Mouse (Mus musculus) A20 (cell line): ENCODE results near the gene Thsd1.

Experiments used
- DNase-seq: peaks from one replicate; pipeline ENCODE4 v3.0.0-alpha.2; 2011; ENCODE audit warnings: low read depth, low spot score

The Thsd1 gene

GRCm38 (mm10) chr8:22227061-22227877 lies at the start of gene Thsd1:
TSS of gene Thsd1 (plus strand) at chr8:22227313.
- DNase-seq = peak; percentile 60

GRCm38 (mm10) chr8:22184884-22185283 lies 42.2 kb upstream of the Thsd1 start:
- DNase-seq = peak; percentile 90

GRCm38 (mm10) chr8:22185431-22186397 lies 41.4 kb upstream of the Thsd1 start, which contains the start of gene Ckap2:
TSS of gene Ckap2 (minus strand) at chr8:22185819.
- peak; percentile 95 for DNase-seq

GRCm38 (mm10) chr8:22192660-22193431 lies 34.3 kb upstream of the Thsd1 start, which contains the start of gene Vps36:
TSS of gene Vps36 (plus strand) at chr8:22192809.
- DNase-seq = peak; percentile 89

GRCm38 (mm10) chr8:22193432-22194010 lies 33.6 kb upstream of the Thsd1 start:
- DNase-seq = peak; percentile 77

- DNase-seq = no peak
Measured at GRCm38 (mm10) chr8:22197914-22198313, 29.2 kb upstream of the Thsd1 start.

- DNase-seq = no peak
Measured at GRCm38 (mm10) chr8:22199481-22199880, 27.6 kb upstream of the Thsd1 start.

GRCm38 (mm10) chr8:22207535-22207934 lies 19.6 kb upstream of the Thsd1 start:
- no peak for DNase-seq

GRCm38 (mm10) chr8:22209012-22209411 lies 18.1 kb upstream of the Thsd1 start:
- DNase-seq = no peak

GRCm38 (mm10) chr8:22214826-22215225 lies 12.3 kb upstream of the Thsd1 start:
- DNase-seq = no peak

- DNase-seq = no peak
Measured at GRCm38 (mm10) chr8:22226361-22226760, 752 bp upstream of the Thsd1 start.

GRCm38 (mm10) chr8:22228621-22229020 lies 1.5 kb downstream of the Thsd1 start:
- DNase-seq = no peak

GRCm38 (mm10) chr8:22242986-22243385 lies 15.9 kb downstream of the Thsd1 start:
- DNase-seq = no peak

- no peak for DNase-seq
Measured at GRCm38 (mm10) chr8:22245663-22246062, 18.6 kb downstream of the Thsd1 start.

GRCm38 (mm10) chr8:22247956-22248355 lies 20.8 kb downstream of the Thsd1 start:
- DNase-seq = no peak

GRCm38 (mm10) chr8:22249080-22249479 lies 22.0 kb downstream of the Thsd1 start:
- DNase-seq = no peak

- DNase-seq = no peak
Measured at GRCm38 (mm10) chr8:22258946-22259450, 31.9 kb downstream of the Thsd1 start.

- DNase-seq = no peak
Measured at GRCm38 (mm10) chr8:22259531-22259930, 32.4 kb downstream of the Thsd1 start.

- DNase-seq = no peak
Measured at GRCm38 (mm10) chr8:22260091-22260722, 33.1 kb downstream of the Thsd1 start.

GRCm38 (mm10) chr8:22262267-22262666 lies 35.2 kb downstream of the Thsd1 start:
- DNase-seq = no peak
